Mouse (Mus musculus): ENCODE data around the gene Rab5c. TPM values are rescaled to one million over a fixed set of nuclear protein-coding genes. Genes with fewer than 3 reads are reported as not detected.

Rab5c gene
- total and polyA plus RNA-seq, 3 experiments: 249 to 263 TPM; not detected in 1

DNA sequence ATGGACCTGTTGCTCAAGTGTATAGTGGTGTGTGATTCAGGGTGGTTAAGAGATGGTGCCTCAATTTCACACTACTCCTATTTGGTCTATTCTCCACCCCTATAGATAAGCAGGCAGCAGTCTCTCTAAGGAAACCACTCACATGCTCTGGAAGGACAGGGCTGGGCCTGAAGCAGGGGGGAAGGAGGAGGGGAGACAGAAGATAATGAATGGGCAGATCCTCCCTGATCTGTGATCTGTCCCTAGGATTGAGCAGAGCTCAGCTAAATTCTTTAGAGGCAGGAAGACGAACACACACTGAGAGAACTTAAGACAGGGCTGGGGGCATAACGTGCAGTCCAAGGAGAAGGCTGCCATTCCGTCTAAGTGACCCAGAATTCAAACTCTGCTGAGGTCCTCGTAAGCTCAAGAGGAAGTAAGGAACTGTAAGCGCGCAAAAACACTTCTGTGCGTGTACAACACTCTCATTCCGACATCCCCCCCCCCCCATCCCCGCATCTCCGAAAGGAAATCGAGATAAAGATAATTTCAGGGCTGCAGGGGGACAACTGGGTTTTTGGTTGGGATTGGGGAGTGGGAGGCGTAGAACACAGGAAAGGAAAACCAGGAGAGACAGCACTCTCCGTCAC lies 796 bp downstream of the Rab5c start:
- peak overlapping the region; percentile 95 for H3K9ac ChIP-seq (ENCODE audit: control insufficient read depth, low read depth, low read length, poor library complexity, severe bottlenecking)
- peak overlapping the region; percentile 67 to 96 for H3K4me3 ChIP-seq (ENCODE audit: control insufficient read depth in 1 of 2, insufficient read depth in 1 of 2, low read depth in 2 of 2, low read length in 2 of 2)
- H3K79me2 ChIP-seq (ENCODE audit: control insufficient read depth, insufficient read depth, low read length, poor library complexity): peaks cover 54% of the 10 kb centered on the region
- peaks cover 7 to 31% of the 10 kb centered on the region in 2 experiments for H3K36me3 ChIP-seq (ENCODE audit: control insufficient read depth in 1 of 2, insufficient read depth in 2 of 2, low read length in 2 of 2)
- no peaks in the 10 kb centered on the region for H3K9me3 ChIP-seq (replicated peaks; ENCODE audit: insufficient read depth, low read length)
- peak overlapping the region; percentile 93 for H3K27ac ChIP-seq (ENCODE audit: control insufficient read depth, low read depth, low read length)
- no peaks in the 10 kb centered on the region for H3K27me3 ChIP-seq (ENCODE audit: control insufficient read depth in 1 of 2, insufficient read depth in 2 of 2, low read length in 2 of 2)
- peak; percentile 97 for DNase-seq (ENCODE audit: low read depth, low spot score)
- peaks cover 2 to 24% of the 10 kb centered on the region in 2 experiments; a peak in 3 of 4 replicates for H3K4me1 ChIP-seq (ENCODE audit: control insufficient read depth in 1 of 2, insufficient read depth in 2 of 2, low read length in 2 of 2)
- TF ChIP-seq MYB (IDR thresholded peaks at IDR 0.05; ENCODE audit: low read depth, low read length) (no peak), POLR2AphosphoS2 (IDR thresholded peaks at IDR 0.05; ENCODE audit: low read length) (peak; percentile 77), MYC (IDR thresholded peaks at IDR 0.05; ENCODE audit: low read depth, low read length) (peak; percentile 94), MAX (IDR thresholded peaks at IDR 0.05; ENCODE audit: low read length) (peak; percentile 89), POLR2AphosphoS5 (IDR thresholded peaks at IDR 0.05; ENCODE audit: borderline replicate concordance, low read depth, low read length) (no peak), ZC3H11A (IDR thresholded peaks at IDR 0.05; ENCODE audit: low read depth, low read length) (no peak), NELFE (IDR thresholded peaks at IDR 0.05; ENCODE audit: low read depth, low read length) (peak; percentile 76), ZMIZ1 (IDR thresholded peaks at IDR 0.05; ENCODE audit: low read depth, low read length) (peak; percentile 97), UBTF (IDR thresholded peaks at IDR 0.05; ENCODE audit: borderline replicate concordance, insufficient read depth, low read depth, low read length) (no peak), ETS1 (IDR thresholded peaks at IDR 0.05; ENCODE audit: low read depth, low read length) (peak; percentile 93), GATA1 (IDR thresholded peaks at IDR 0.05; ENCODE audit: low read depth, low read length) (peak; percentile 92), POLR2A (IDR thresholded peaks at IDR 0.05; ENCODE audit: control insufficient read depth in 1 of 2, insufficient read depth in 1 of 2, low read depth in 1 of 2, low read length in 2 of 2, poor library complexity in 1 of 2) (peak in 1 of 2 experiments; percentile 95; a peak in 3 of 4 replicates), SMC3 (IDR thresholded peaks at IDR 0.05; ENCODE audit: low read depth, low read length) (no peak), ZNF384 (IDR thresholded peaks at IDR 0.05; ENCODE audit: low read depth, low read length) (0 out of 2 replicates have a peak, but pooled peaks have one; percentile 7), CHD2 (IDR thresholded peaks at IDR 0.05; ENCODE audit: low read length) (peak; percentile 45), RCOR1 (IDR thresholded peaks at IDR 0.05; ENCODE audit: low read depth, low read length) (0 out of 2 replicates have a peak, but pooled peaks have one; percentile 28), TCF12 (IDR thresholded peaks at IDR 0.05; ENCODE audit: low read depth, low read length) (peak; percentile 65), CHD1 (IDR thresholded peaks at IDR 0.05; ENCODE audit: low read depth, low read length) (peak; percentile 82; the same call in 1 of the 2 replicates), EP300 (IDR thresholded peaks at IDR 0.05; ENCODE audit: low read depth in 1 of 2, low read length in 2 of 2) (peak in 1 of 2 experiments; percentile 72; a peak in 2 of 4 replicates), KAT2A (conservative IDR thresholded peaks at IDR 0.05; ENCODE audit: low read depth, low read length) (no peak), MAZ (IDR thresholded peaks at IDR 0.05; ENCODE audit: low read depth, low read length) (peak; percentile 98), BHLHE40 (IDR thresholded peaks at IDR 0.05; ENCODE audit: borderline replicate concordance, low read depth, low read length) (peak; percentile 81; the same call in 1 of the 2 replicates), ELF1 (IDR thresholded peaks at IDR 0.05; ENCODE audit: low read depth, low read length) (no peak; the same call in none of the 2 replicates), MXI1 (IDR thresholded peaks at IDR 0.05; ENCODE audit: low read depth, low read length) (peak; percentile 98), E2F4 (IDR thresholded peaks at IDR 0.05; ENCODE audit: borderline replicate concordance, low read depth, low read length) (no peak), NRF1 (IDR thresholded peaks at IDR 0.05; ENCODE audit: insufficient read depth, low read depth, low read length, poor library complexity, severe bottlenecking) (peak; percentile 24; the same call in 1 of the 2 replicates), TAL1 (IDR thresholded peaks at IDR 0.05; ENCODE audit: low read length) (peak; percentile 48; the same call in 1 of the 2 replicates), JUND (IDR thresholded peaks at IDR 0.05; ENCODE audit: low read depth, low read length) (no peak), USF2 (IDR thresholded peaks at IDR 0.05; ENCODE audit: borderline replicate concordance in 1 of 2, insufficient read depth in 1 of 2, low read depth in 1 of 2, low read length in 2 of 2) (no peak), USF1 (IDR thresholded peaks at IDR 0.05; ENCODE audit: low read depth, low read length) (peak; percentile 49; the same call in 1 of the 2 replicates), ZKSCAN1 (IDR thresholded peaks at IDR 0.05; ENCODE audit: low read depth, low read length) (no peak), MAFK (IDR thresholded peaks at IDR 0.05; ENCODE audit: borderline replicate concordance, low read depth, low read length) (peak; percentile 86), CTCF (IDR thresholded peaks at IDR 0.05 in 2 of 3, conservative IDR thresholded peaks at IDR 0.05 in 1 of 3; ENCODE audit: control insufficient read depth in 1 of 3, insufficient read depth in 1 of 3, low read depth in 2 of 3, low read length in 3 of 3, poor library complexity in 1 of 3, severe bottlenecking in 1 of 3) (no peak), GABPA (IDR thresholded peaks at IDR 0.05; ENCODE audit: low read depth, low read length) (no peak; the same call in 1 of the 2 replicates), SIN3A (IDR thresholded peaks at IDR 0.05; ENCODE audit: low read length) (peak; percentile 99), RAD21 (IDR thresholded peaks at IDR 0.05; ENCODE audit: low read depth, low read length) (no peak)
